Mouse (Mus musculus) common myeloid progenitor, adult 5-6 weeks (primary cell): ENCODE measurements around the gene Fmo5. TPM values are rescaled to one million over a fixed set of nuclear protein-coding genes. Genes with fewer than 3 reads are reported as not detected.

Source experiments
- ATAC-seq: replicated peaks from 2 replicates; pipeline ENCODE4 v1.8.0; 2016; ENCODE audit warnings: low read depth, mild to moderate bottlenecking, moderate TSS enrichment, inconsistent platforms; ENCODE audit not compliant: poor library complexity, severe bottlenecking
- total RNA-seq: library from RNA; stranded (forward); fragments of 200-1000, 187-1606 nt; gene quantifications from 2 replicates; pipeline ENCODE4 v1.2.3, GENCODE M21; 2017

Gene Fmo5
- 1.5 and 4.6 TPM in 2 replicates for total RNA-seq

DNA sequence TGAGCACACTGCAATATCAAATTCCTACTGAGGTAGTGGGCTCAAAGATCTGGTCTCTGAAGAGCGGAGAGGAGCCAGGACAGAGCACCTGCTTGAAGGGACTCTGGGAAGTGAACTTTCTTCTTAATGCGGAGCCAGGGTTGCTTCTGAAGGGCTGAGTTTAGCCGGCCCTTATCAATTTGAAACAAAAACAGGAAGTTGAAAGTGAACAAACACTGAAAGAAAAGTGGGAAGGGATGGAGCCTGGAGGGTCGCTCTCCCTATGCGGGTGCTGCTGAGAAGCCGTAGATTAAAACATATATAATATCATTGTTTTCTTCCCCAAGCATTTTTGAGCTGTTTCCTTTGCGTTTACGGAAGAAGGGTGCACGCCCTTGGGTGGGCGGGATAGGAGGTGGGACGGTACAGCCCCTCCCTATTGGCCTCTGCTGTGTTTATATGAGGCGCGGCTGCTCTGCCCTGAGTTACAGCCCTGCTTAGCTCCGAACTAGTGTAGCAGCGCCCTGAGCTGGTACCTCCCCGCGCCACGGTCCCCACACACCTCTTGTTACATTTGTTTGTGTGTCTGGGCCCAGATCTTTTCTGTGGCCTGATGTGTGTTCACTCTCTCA lies at the start of gene Fmo5:
TSS of gene Fmo5 (plus strand) at position 414 of the 611 bp plus-strand sequence.
- ATAC-seq = peak; percentile 99

DNA sequence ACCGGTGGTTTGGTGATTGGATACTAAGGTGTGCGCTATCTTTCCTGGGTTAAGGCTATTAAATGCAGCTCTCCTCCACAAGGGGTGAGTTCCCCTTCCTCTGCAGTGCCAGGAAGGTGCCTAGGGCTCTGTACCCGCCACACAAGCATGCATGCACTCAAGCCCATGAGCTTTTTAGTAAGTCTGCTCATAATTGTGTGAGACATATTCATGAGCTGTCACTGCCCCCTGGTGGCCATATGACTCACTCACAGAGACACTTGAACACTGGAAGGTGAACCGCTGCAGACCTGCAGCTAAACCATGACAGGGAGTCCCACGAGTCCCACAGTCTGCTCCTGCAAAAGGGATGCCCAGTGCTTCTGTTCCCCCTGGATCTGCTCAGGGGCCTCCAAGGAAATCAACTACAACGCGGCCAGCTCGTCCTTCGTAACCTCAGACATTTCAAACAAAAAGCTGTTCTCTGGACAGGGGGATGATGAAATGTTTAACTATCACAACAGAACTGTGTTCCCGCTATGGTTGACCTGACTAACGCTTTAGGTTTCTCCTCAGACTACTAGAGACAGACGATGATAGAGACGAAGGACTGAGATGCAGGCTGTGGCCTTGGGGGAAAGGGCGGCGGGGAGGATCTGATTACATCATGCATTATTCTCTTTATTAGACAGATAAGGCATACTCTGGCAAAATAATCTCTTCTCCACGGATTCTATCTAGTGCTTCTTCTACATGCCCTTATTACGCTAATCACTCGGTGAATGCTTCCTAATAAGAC lies 43.0 kb upstream of the Fmo5 start:
- ATAC-seq = peak; percentile 91

DNA sequence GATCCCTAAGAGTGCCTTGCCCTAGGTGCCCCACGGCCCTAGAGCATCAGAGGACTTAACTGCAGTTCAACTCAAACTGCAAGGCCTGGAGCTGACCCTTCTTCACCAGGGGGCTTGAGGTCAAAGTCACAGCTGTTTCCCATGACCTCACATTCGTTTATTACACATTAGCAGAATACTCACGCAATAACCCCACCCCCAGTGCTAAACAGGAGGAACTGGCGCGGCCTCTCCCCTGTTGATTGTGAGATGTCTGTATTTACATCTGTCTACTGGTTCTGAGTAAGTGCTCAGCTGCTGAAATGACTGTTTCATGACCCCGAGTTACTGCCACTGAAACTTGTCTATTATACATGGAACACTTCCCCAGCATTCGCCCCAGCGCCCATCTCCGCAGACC lies 40.9 kb upstream of the Fmo5 start:
- ATAC-seq = no peak

DNA sequence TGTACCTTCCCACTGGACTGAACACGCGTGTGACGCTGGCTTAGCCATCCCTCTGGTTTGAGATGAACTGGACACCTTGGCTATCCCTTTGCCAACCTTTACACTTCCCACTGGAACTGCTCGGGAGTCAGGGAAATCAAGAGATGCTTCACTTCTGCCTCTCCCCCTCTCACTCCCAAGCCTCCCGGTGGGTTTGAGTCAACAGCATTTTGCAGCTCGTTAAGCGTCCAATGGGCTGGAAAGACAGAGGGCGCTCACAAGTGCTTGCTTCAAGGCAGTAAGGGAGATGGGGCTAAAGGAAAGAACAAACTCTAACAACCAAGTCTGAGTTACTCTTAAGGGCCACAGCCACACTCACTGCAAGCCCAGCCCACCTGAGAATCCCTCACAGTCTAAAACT lies 37.9 kb upstream of the Fmo5 start:
- no peak for ATAC-seq

DNA sequence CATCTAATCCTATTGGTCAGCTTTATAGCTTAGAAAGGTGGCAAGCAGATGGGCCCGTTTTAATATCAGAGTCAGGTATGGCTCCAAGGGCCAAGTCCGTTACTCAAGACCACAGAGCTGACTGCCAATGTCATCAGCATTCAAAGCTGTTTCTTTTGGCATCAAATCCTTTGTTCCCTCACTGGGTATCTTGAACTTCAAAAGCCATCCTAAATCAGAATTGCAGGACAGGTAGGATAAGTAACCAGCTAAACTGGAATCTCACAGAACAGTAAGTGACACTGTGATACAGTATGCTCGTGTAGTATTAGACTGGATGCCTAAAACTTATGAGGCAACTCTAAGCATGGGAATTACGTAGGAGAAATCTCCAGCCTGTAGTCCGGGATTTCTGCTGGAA lies 35.5 kb upstream of the Fmo5 start:
- ATAC-seq = no peak

DNA sequence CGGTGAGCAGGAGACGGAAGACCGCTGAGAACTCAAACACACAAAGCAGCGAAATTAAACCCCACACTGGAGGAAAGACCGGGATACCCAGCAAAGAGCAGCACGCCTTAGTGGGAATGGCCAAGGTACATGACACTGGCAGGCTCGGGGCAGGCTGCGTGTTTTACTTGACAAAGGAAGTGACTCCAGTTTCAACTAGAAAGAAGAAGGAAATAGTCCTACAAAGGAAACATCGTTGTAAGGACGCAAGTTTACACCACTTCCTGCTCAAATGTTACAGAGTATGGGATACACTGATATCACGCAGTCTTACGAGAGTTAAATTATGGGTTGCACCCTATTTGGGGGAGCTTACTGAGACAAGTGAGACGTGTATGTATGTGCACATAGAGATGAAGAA lies 34.5 kb upstream of the Fmo5 start:
- no peak for ATAC-seq

DNA sequence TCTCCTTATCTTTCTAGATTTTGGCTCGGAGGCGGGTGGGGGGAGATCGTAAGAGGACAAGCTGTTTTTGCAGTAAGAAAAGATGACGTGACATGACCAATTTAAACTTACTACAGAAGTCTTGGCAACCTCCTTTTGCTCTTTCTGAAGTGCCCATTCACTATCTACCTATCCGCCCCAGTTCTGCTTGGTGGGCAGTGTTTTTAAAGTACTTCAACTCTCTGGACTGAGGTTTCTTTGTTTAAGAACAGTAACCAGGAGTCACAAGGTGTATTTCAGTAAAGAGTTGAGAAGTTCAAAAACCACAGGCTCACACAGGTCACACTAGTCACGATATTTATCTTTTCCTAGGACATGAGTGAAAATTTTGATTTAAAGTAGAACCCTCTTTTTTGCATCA lies 33.5 kb upstream of the Fmo5 start:
- no peak for ATAC-seq

DNA sequence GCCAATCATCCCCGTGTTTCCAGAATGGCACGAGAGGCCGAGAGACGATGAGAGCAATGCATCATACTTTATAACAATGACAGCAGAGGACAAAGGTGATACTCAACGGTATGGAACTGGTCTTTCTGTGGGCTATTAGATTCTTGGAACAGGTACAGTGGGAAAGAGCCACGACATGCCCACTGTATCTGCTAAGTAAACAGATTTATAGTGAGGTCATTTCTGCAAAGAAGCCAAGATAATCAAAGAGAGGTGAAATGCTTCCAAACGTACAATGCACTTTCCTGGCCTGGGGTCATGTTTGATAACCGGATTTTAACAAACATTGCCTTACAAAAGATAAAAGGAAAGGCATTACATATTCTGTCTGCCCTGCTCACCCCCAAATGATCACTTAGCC lies 31.8 kb upstream of the Fmo5 start:
- ATAC-seq = no peak

DNA sequence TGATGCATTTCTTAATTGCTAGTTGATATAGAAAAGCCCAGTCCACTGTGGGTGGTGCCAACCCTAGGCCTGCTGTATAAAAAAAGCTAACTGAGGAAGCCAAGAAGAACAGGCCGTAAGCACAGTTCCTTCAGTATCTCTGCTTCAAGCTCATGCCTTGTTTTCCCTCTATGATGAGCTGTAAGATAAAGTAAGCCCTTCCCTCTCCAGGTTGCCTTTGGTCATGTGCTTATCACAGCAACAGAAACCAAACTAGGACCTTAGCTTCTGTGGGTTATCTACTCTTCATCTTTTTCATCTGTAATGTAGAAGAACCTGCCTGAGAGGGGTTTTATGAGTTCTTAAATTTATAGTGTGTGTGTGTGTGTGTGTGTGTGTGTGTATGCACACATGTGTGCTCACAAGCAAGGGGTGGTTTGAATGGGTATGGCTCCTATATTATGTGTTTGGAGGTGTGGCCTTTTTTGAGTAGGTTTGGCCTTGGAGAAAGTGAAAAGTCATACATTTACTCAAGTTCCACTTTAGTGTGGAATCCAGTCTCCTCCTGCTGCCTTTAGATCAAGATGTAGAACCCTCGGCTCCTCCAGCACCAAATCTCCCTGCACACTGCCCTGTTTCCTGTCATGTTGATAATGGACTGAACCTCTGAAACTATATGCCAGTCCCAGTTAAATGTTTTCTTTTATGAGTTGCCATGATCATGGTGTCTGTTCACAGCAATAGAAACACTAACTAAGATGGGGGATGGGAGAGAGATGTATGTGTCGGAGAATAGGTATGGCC lies 28.4 kb upstream of the Fmo5 start:
- no peak for ATAC-seq

DNA sequence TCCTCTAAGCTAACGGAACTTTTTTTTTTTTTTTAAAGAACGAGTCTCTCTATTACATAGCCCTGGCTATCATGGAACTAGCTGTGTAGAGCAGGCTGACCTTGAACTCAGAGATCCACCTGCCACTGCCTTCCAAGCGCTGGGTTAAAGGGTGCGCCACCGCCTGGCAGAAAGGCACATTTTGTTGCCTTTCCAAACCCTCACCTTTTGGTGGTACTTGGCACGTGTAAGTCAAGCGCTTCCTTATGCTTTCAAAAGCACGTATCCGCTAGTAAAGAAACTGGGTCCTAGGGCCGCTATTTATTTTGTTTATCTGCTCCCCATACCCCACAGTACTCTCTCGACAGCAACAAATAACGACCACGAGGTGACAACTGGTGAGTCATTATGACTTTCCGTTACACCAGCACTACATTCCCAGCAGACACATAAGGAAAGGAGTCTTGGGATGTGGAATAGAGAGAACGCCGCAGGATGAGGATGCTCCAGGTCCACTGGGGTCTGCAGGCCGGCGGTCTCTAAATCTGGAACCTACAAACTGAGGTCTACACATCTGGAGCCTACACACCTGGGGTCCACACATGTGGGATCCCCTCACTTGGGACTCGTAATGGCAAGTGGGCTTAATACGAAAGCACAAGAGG lies 19.3 kb upstream of the Fmo5 start:
- ATAC-seq = peak; percentile 53

DNA sequence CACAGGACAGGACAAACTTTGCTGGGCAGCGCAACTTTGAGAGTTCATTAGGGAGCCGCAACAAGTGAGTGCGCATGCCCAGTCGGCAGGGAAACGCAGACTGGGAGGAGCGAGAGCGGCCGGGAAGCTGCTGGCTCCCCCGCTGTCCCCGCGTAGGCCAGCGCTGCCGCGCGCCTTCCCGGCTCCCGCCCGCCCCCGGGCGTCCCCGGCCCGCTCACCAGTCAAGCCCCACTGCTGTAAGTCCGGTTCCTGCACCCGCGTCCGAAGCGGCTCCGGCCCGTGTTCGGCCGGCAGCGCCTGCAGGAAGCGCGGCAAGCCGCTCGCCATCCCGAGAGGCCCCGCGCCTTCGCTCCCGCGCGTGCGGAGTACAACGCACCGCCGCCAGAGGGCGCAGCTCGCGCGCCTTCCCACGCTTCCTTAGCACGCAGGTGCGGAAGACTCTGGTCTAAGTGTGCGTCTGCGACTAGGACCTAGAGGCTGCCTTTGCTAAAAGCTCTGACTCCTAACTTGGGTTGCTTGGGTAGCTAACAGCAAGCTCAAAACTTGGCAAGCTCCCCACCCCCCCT lies 18.7 kb upstream of the Fmo5 start, which contains the start of gene Chd1l:
TSS of gene Chd1l (minus strand) at position 359 of the 566 bp plus-strand sequence.
- peak; percentile 91 for ATAC-seq

DNA sequence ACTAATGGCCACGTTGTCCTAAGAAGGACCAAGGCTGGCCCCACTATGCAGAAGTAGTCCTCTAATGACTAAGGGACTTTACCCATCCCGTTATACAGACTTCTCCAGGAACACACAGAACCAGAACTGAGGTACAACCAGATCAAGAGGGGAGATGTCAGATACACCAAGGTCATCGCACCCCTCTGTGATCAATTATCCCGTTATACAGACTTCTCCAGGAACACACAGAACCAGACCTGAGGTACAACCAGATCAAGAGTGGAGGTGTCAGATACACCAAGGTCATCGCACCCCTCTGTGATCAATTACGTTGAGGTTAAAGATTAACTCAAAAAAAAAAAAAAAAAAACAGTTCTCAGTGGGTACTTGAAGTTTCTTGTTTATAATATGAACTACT lies 17.6 kb upstream of the Fmo5 start:
- ATAC-seq = no peak

DNA sequence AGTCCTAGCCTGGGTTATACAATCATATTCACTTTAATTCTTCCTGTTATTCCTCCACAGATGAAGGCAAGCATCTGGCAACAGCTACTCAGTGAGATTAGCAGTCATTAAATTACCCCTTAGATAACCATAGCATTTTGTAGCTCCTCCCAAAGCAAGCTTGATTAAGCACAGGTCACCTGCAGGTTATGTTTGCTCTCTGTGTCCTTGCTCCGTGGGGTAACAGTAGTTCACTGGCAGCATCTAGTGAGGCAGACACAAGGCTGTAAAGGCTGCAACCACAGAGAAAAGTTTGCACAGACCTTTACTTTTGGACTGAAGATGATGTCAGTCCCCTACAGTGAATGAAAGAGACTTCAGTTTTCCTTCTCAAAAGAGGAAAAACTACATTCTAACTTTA lies 13.4 kb upstream of the Fmo5 start:
- ATAC-seq = no peak

DNA sequence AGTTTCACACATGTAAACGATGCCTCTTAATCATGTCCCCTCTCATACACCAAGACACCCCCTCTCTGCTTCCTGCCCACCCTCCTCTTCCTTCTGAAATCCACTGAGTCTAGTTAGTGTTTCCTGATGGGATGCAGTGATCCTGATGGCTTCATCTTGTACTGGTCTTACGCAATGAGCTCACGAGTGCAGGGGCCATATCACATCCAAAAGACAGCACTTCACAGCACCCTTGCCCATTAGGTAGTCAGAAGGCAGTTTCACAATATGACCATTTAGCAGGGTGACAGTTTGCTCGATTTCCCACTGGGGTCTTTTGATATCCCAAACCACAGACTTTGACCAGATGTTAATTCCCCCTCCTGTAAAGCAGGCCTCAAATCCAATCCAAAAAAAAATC lies 12.7 kb upstream of the Fmo5 start:
- no peak for ATAC-seq

DNA sequence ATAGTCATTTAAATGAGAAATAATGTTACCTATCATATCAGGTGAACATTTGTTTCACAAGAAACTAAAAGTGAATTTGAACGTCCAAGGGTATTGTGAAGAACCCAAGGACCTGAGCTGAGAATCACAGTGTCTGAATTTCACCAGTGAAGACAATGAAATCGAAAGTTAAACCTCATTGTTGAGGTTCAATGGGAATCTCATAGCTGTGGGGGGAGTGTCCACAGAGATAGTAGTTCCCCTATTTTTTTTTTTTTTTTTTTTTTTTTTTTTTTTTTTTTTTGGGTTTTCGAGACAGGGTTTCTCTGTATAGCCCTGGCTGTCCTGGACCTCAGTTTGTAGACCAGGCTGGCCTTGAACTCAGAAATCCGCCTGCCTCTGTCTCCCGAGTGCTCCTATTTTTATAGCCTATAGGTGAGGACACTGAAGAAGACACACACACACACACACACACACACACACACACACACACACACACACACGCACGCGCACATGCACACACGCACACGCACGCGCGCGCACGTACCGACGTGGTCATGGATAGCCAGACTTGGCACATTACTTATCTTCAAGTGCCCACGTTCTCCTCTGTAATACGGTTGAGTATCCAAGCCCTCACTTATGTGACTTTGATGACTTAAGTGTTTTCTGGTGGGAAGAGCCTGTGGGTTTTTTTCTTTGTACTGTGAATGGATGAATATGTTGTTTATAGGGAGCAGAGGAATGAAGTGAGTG lies 11.3 kb upstream of the Fmo5 start:
- no peak for ATAC-seq

DNA sequence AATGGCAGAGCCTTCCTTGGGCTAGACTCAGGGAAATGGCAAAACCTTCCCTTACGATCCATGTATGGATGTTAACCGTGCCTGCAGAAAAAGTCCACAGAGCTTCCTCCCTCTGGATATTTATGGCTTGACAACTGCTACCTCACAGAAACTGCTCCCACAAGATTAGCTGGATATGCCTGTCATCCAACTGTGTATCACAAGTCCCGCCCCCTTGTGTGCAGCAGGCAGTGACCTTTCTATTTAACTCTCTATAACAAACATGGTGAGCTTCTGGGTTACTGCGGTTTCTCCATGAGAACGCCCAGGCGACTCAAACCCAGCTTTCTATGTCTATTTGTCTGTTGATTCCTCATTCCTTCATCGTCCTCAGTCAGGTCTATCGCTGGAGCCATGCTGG lies 10.7 kb upstream of the Fmo5 start:
- ATAC-seq = no peak; the same call in 1 of the 2 replicates

DNA sequence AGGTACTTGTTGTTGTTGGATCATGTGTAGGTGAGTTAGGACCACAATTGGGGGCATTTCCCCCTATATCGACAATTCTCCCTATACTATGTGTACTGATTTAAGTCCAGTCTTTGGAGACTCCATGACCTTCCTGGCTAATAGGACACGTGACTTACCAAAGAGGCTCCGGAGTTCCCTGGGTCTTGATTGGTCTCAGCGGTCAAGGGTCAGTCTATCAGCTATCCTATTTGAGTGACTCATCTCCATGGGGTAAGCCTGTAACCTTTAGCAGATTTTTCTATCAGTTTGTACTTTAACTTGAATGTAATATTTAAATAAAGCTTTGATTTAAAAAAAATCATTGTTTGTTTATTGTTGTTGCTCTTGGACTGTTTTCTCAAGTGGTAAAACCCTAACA lies 7.9 kb upstream of the Fmo5 start:
- no peak for ATAC-seq

DNA sequence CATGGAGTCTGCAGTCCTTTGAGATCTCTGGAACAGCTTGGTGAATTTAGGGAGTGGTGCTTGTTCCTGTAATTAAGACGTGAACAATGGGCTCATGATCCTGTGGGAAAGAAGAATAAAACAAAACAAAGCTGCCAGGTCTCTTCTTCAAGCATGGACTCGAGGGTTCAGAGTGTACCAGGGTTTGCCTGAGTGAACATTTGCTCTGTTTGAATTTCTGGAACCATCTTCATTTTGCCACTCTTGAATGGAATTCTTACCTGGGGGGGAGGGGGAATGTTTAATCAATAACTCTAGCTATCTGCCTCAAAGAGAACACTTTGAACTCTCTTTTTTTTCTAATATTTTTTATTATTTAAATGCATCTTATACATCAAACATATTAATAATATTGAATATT lies 4.0 kb upstream of the Fmo5 start:
- ATAC-seq = no peak

DNA sequence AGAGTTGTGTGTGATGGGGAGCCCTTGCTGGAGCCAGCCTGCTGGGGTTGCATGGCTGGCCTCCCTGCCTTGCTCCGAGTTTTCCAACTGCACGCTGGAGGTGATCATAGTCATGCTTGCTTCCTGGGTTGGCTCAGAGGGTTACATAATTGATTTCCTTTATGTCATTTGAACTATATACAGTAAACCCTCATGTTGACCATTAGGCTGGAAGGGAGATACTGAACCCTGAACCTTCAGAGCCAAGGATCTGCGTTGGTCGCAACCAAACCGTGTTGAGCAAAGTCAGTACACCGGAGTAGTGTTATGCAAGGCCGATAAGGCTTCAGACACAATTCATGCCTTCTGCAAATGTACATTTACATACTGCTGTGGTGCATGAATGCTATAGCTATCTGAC lies 711 bp upstream of the Fmo5 start:
- ATAC-seq = no peak

DNA sequence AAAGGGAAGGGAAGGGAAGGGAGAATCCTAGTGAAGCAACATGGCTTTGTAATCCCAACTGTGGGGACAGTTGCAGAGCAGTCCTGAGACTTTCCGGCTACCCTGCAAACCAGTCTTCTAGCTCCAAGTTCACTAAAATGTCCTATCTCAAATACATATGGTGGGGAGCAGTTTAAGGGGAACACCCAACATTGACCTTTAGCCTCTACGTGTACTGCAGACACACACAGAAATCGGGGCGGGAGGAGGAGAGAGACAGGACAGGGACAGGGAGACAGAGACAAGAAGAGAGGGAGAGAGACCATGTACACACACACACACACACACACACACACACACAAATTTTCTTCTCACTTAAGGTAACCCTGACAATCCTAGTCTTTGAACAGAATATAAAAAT lies 1.3 kb downstream of the Fmo5 start:
- no peak for ATAC-seq
